Mouse (Mus musculus): ENCODE results near the gene Fgg. TPM values are rescaled to one million over a fixed set of nuclear protein-coding genes. Genes with fewer than 3 reads are reported as not detected.
A peak's percentile ranks its signal among the peaks of the same experiment; 100 is the strongest.

Fgg gene
- polyA plus RNA-seq, 1 experiment, result 0.06 TPM

- TF ChIP-seq POLR2A (IDR thresholded peaks at IDR 0.05; ENCODE audit: low read depth, low read length) (no peak), CTCF (IDR thresholded peaks at IDR 0.05; ENCODE audit: extremely low read depth, insufficient read depth, insufficient read length, insufficient replicate concordance) (no peak)
- Histone ChIP-seq H3K27ac (ENCODE audit: insufficient read depth, low read length) (no peak overlapping the region), H3K4me3 (ENCODE audit: extremely low read depth, insufficient read depth, insufficient read length) (no peak overlapping the region), H3K27me3 (ENCODE audit: control insufficient read depth, insufficient read depth, low read length) (no peaks in the 10 kb centered on the region), H3K36me3 (ENCODE audit: control insufficient read depth, insufficient read depth, low read length) (no peaks in the 10 kb centered on the region), H3K4me1 (ENCODE audit: control insufficient read depth, insufficient read depth, insufficient read length) (peaks cover 2% of the 10 kb centered on the region; the same call in 1 of the 2 replicates)
- no peak for DNase-seq (ENCODE audit: low read depth in 1 of 2, low spot score in 2 of 2)
- 86% methylated on average over 5 of the region's 5 CpGs for WGBS
Measured at GRCm38 (mm10) chr3:83052102-83052501, 44.6 kb downstream of the Fgg start.

GRCm38 (mm10) chr3:83053126-83053525, 45.6 kb downstream of the Fgg start:
- 90% methylated on average over 7 of the region's 7 CpGs for WGBS
- DNase-seq (ENCODE audit: low read depth in 1 of 2, low spot score in 2 of 2), result no peak

GRCm38 (mm10) chr3:83053758-83054157, 46.2 kb downstream of the Fgg start:
- Histone ChIP-seq H3K27ac (ENCODE audit: insufficient read depth, low read length) (no peak overlapping the region), H3K36me3 (ENCODE audit: control insufficient read depth, insufficient read depth, low read length) (peaks cover 4% of the 10 kb centered on the region; the same call in 1 of the 2 replicates), H3K27me3 (ENCODE audit: control insufficient read depth, insufficient read depth, low read length) (no peaks in the 10 kb centered on the region), H3K4me1 (ENCODE audit: control insufficient read depth, insufficient read depth, insufficient read length) (peaks cover 2% of the 10 kb centered on the region; the same call in 1 of the 2 replicates), H3K4me3 (ENCODE audit: extremely low read depth, insufficient read depth, insufficient read length) (no peak overlapping the region)
- 33% methylated on average over 10 of the region's 10 CpGs for WGBS
- peak; percentile 6 to 12 for DNase-seq (ENCODE audit: low read depth in 1 of 2, low spot score in 2 of 2)
- TF ChIP-seq POLR2A (IDR thresholded peaks at IDR 0.05; ENCODE audit: low read depth, low read length), result no peak
- TF ChIP-seq CTCF (IDR thresholded peaks at IDR 0.05; ENCODE audit: extremely low read depth, insufficient read depth, insufficient read length, insufficient replicate concordance), result peak; percentile 7; the same call in 1 of the 2 replicates

More at GRCm38 (mm10) chr3:83053126-83053525, 45.6 kb downstream of the Fgg start:
- Histone ChIP-seq H3K27ac (ENCODE audit: insufficient read depth, low read length) (no peak overlapping the region), H3K27me3 (ENCODE audit: control insufficient read depth, insufficient read depth, low read length) (no peaks in the 10 kb centered on the region), H3K4me3 (ENCODE audit: extremely low read depth, insufficient read depth, insufficient read length) (no peak overlapping the region), H3K36me3 (ENCODE audit: control insufficient read depth, insufficient read depth, low read length) (no peaks in the 10 kb centered on the region), H3K4me1 (ENCODE audit: control insufficient read depth, insufficient read depth, insufficient read length) (peaks cover 2% of the 10 kb centered on the region; the same call in 1 of the 2 replicates)
- TF ChIP-seq POLR2A (IDR thresholded peaks at IDR 0.05; ENCODE audit: low read depth, low read length), result no peak
- TF ChIP-seq CTCF (IDR thresholded peaks at IDR 0.05; ENCODE audit: extremely low read depth, insufficient read depth, insufficient read length, insufficient replicate concordance), result no peak

- DNase-seq (ENCODE audit: low read depth in 1 of 2, low spot score in 2 of 2), result peak in 1 of 2 experiments; percentile 8
- TF ChIP-seq POLR2A (IDR thresholded peaks at IDR 0.05; ENCODE audit: low read depth, low read length) (no peak), CTCF (IDR thresholded peaks at IDR 0.05; ENCODE audit: extremely low read depth, insufficient read depth, insufficient read length, insufficient replicate concordance) (no peak)
- peaks cover 2% of the 10 kb centered on the region; the same call in 1 of the 2 replicates for H3K4me1 ChIP-seq (ENCODE audit: control insufficient read depth, insufficient read depth, insufficient read length)
- WGBS, result 27% methylated on average over 13 of the region's 13 CpGs
- peak overlapping the region; percentile 49; the same call in 1 of the 2 replicates for H3K4me3 ChIP-seq (ENCODE audit: extremely low read depth, insufficient read depth, insufficient read length)
- peaks cover 10% of the 10 kb centered on the region for H3K36me3 ChIP-seq (ENCODE audit: control insufficient read depth, insufficient read depth, low read length)
- H3K27me3 ChIP-seq (ENCODE audit: control insufficient read depth, insufficient read depth, low read length), result no peaks in the 10 kb centered on the region
- no peak overlapping the region for H3K27ac ChIP-seq (ENCODE audit: insufficient read depth, low read length)
Measured at GRCm38 (mm10) chr3:83054759-83055158, 47.2 kb downstream of the Fgg start.

- TF ChIP-seq POLR2A (IDR thresholded peaks at IDR 0.05; ENCODE audit: low read depth, low read length) (peak; percentile 78), CTCF (IDR thresholded peaks at IDR 0.05; ENCODE audit: extremely low read depth, insufficient read depth, insufficient read length, insufficient replicate concordance) (no peak)
- Histone ChIP-seq H3K27ac (ENCODE audit: insufficient read depth, low read length) (peak within 1 kb of the TSS; percentile 61), H3K27me3 (ENCODE audit: control insufficient read depth, insufficient read depth, low read length) (no peaks in the 10 kb centered on the region), H3K36me3 (ENCODE audit: control insufficient read depth, insufficient read depth, low read length) (peaks cover 12% of the 10 kb centered on the region), H3K4me1 (ENCODE audit: control insufficient read depth, insufficient read depth, insufficient read length) (peaks cover 2% of the 10 kb centered on the region; the same call in 1 of the 2 replicates), H3K4me3 (ENCODE audit: extremely low read depth, insufficient read depth, insufficient read length) (peak within 1 kb of the TSS; percentile 79)
- under 1% methylated on average over 60 of the region's 61 CpGs for WGBS
- DNase-seq (ENCODE audit: low read depth in 1 of 2, low spot score in 2 of 2), result peak; percentile 95 to 98
Measured at GRCm38 (mm10) chr3:83055281-83056038, 47.9 kb downstream of the Fgg start, which contains the start of gene Plrg1. TSS of gene Plrg1 (plus strand) at chr3:83055522.

GRCm38 (mm10) chr3:83057046-83057445, 49.5 kb downstream of the Fgg start:
- Histone ChIP-seq H3K36me3 (ENCODE audit: control insufficient read depth, insufficient read depth, low read length) (peaks cover 20% of the 10 kb centered on the region), H3K4me3 (ENCODE audit: extremely low read depth, insufficient read depth, insufficient read length) (no peak overlapping the region), H3K4me1 (ENCODE audit: control insufficient read depth, insufficient read depth, insufficient read length) (peaks cover 2% of the 10 kb centered on the region; the same call in 1 of the 2 replicates), H3K27me3 (ENCODE audit: control insufficient read depth, insufficient read depth, low read length) (no peaks in the 10 kb centered on the region), H3K27ac (ENCODE audit: insufficient read depth, low read length) (no peak overlapping the region)
- 93% methylated on average over 2 of the region's 2 CpGs for WGBS
- TF ChIP-seq CTCF (IDR thresholded peaks at IDR 0.05; ENCODE audit: extremely low read depth, insufficient read depth, insufficient read length, insufficient replicate concordance), result no peak
- TF ChIP-seq POLR2A (IDR thresholded peaks at IDR 0.05; ENCODE audit: low read depth, low read length), result no peak
- no peak for DNase-seq (ENCODE audit: low read depth in 1 of 2, low spot score in 2 of 2)

Other genes with a start within 250 kb of the Fgg start
- 0.07 and 0.08 TPM in 2 replicates for gene Rbm46, start 131.2 kb upstream of the Fgg start, polyA plus RNA-seq (2012; rRNA removed)
- gene Lrat, start 103.8 kb upstream of the Fgg start, polyA plus RNA-seq (2012; rRNA removed), result 0.84 and 1.4 TPM in 2 replicates
- 0.05 TPM in 1 of 2 replicates, not detected in the other for gene Fga, start 18.4 kb downstream of the Fgg start, polyA plus RNA-seq (2012; rRNA removed)
- gene Fgb, start 42.1 kb downstream of the Fgg start, polyA plus RNA-seq (2012; rRNA removed), result 0.02 TPM in 1 of 2 replicates, not detected in the other
- gene Plrg1, start 47.8 kb downstream of the Fgg start, polyA plus RNA-seq (2012; rRNA removed), result 21.1 and 25.1 TPM in 2 replicates
- 0.05 and 0.08 TPM in 2 replicates for gene Dchs2, start 120.2 kb downstream of the Fgg start, polyA plus RNA-seq (2012; rRNA removed)

All from spleen, adult 2 months (tissue).